Mouse (Mus musculus): ENCODE measurements at regions not wholly inside any gene's neighbourhood (a gene's known extent, or its start where the extent isn't known, plus 50 kb on each side); places are given as distances from the start of the nearest gene placed in this dataset.

- no peak for DNase-seq (ENCODE audit: low spot score in 2 of 2)
These were observed 204.3 kb downstream of the C1d start for GRCm38 (mm10) chr11:17461701-17462100.

- DNase-seq (ENCODE audit: low spot score in 2 of 2): no peak
These were observed 207.5 kb downstream of the C1d start for GRCm38 (mm10) chr11:17464875-17465274.

- no peak for DNase-seq (ENCODE audit: low spot score in 2 of 2)
These were observed 211.2 kb downstream of the C1d start for GRCm38 (mm10) chr11:17468431-17469165.

GRCm38 (mm10) chr11:17481436-17481996 is 224.1 kb downstream of the C1d start:
- no peak for DNase-seq (ENCODE audit: low spot score in 2 of 2)

GRCm38 (mm10) chr11:17483849-17484441 is 226.6 kb downstream of the C1d start:
- no peak for DNase-seq (ENCODE audit: low spot score in 2 of 2)

GRCm38 (mm10) chr11:17501120-17502043 is 244.0 kb downstream of the C1d start:
- DNase-seq (ENCODE audit: low spot score in 2 of 2): no peak

GRCm38 (mm10) chr11:17502052-17502451 is 244.7 kb downstream of the C1d start:
- DNase-seq (ENCODE audit: low spot score in 2 of 2): no peak

- no peak for DNase-seq (ENCODE audit: low spot score in 2 of 2)
These were observed 265.0 kb downstream of the C1d start for GRCm38 (mm10) chr11:17522220-17522919.

- no peak for DNase-seq (ENCODE audit: low spot score in 2 of 2)
These were observed 265.9 kb downstream of the C1d start for GRCm38 (mm10) chr11:17523329-17523728.

- DNase-seq (ENCODE audit: low spot score in 2 of 2): no peak
These were observed 267.8 kb downstream of the C1d start for GRCm38 (mm10) chr11:17524985-17525775.

GRCm38 (mm10) chr11:17526476-17526875 is 269.1 kb downstream of the C1d start:
- DNase-seq (ENCODE audit: low spot score in 2 of 2): no peak

GRCm38 (mm10) chr11:17528609-17529008 is 271.2 kb downstream of the C1d start:
- no peak for DNase-seq (ENCODE audit: low spot score in 2 of 2)

GRCm38 (mm10) chr11:17533706-17534105 is 276.3 kb downstream of the C1d start:
- no peak for DNase-seq (ENCODE audit: low spot score in 2 of 2)

- DNase-seq (ENCODE audit: low spot score in 2 of 2): no peak
These were observed 288.9 kb downstream of the C1d start for GRCm38 (mm10) chr11:17546286-17546685.

GRCm38 (mm10) chr11:17549148-17549547 is 291.8 kb downstream of the C1d start:
- DNase-seq (ENCODE audit: low spot score in 2 of 2): no peak

- DNase-seq (ENCODE audit: low spot score in 2 of 2): no peak
These were observed 297.9 kb downstream of the C1d start for GRCm38 (mm10) chr11:17555276-17555675.

- no peak for DNase-seq (ENCODE audit: low spot score in 2 of 2)
These were observed 334.6 kb downstream of the C1d start for GRCm38 (mm10) chr11:17591780-17592487.

GRCm38 (mm10) chr11:17603726-17604493 is 346.5 kb downstream of the C1d start:
- no peak for DNase-seq (ENCODE audit: low spot score in 2 of 2)
